Mouse (Mus musculus): ENCODE measurements around the gene Atg16l2. TPM values are rescaled to one million over a fixed set of nuclear protein-coding genes. Genes with fewer than 3 reads are reported as not detected.

Gene Atg16l2
- total RNA-seq, 2 experiments from 2014 or later, result 52.7 to 55.5 TPM

GRCm38 (mm10) chr7:101324142-101324962 lies 22.3 kb upstream of the Atg16l2 start:
- intact Hi-C loops (cut with DNase I), result no loop called here
- DNase-seq (ENCODE audit: low spot score in 2 of 2), result no peak

GRCm38 (mm10) chr7:101323141-101323594 lies 21.1 kb upstream of the Atg16l2 start:
- no peak for DNase-seq (ENCODE audit: low spot score in 2 of 2)
- intact Hi-C loops (cut with DNase I), result no loop called here

GRCm38 (mm10) chr7:101321218-101321827 lies 19.3 kb upstream of the Atg16l2 start:
- DNase-seq (ENCODE audit: low spot score in 2 of 2), result peak in 1 of 2 experiments; percentile 45
- intact Hi-C loops (cut with DNase I), result no loop called here

GRCm38 (mm10) chr7:101320399-101321217 lies 18.6 kb upstream of the Atg16l2 start:
- intact Hi-C loops (cut with DNase I), result no loop called here
- DNase-seq (ENCODE audit: low spot score in 2 of 2), result peak in 1 of 2 experiments; percentile 48

- no peak for DNase-seq (ENCODE audit: low spot score in 2 of 2)
- intact Hi-C loops (cut with DNase I), result no loop called here
Measured at GRCm38 (mm10) chr7:101319796-101320195, 17.7 kb upstream of the Atg16l2 start.

- intact Hi-C loops (cut with DNase I), result no loop called here
- DNase-seq (ENCODE audit: low spot score in 2 of 2), result no peak
Measured at GRCm38 (mm10) chr7:101318848-101319247, 16.8 kb upstream of the Atg16l2 start.

- intact Hi-C loops (cut with DNase I), result no loop called here
- DNase-seq (ENCODE audit: low spot score in 2 of 2), result no peak
Measured at GRCm38 (mm10) chr7:101317014-101317413, 15.0 kb upstream of the Atg16l2 start, which contains the start of gene Stard10. TSS of gene Stard10 (plus strand) at chr7:101317086.

GRCm38 (mm10) chr7:101316591-101317001 lies 14.5 kb upstream of the Atg16l2 start:
- intact Hi-C loops (cut with DNase I), result no loop called here
- DNase-seq (ENCODE audit: low spot score in 2 of 2), result no peak

- intact Hi-C loops (cut with DNase I), result no loop called here
- no peak for DNase-seq (ENCODE audit: low spot score in 2 of 2)
Measured at GRCm38 (mm10) chr7:101315699-101316098, 13.6 kb upstream of the Atg16l2 start.

- intact Hi-C loops (cut with DNase I), result loop anchor here (5.0 kb wide), 1 partner anchor 108 kb away; the partner anchor contains the start of gene Pde2a
- DNase-seq (ENCODE audit: low spot score in 2 of 2), result peak; percentile 62 to 66
Measured at GRCm38 (mm10) chr7:101314396-101314795, 12.3 kb upstream of the Atg16l2 start.

- DNase-seq (ENCODE audit: low spot score in 2 of 2), result no peak
- intact Hi-C loops (cut with DNase I), result loop anchor here (5.0 kb wide), 1 partner anchor 109 kb away; the partner anchor contains the start of gene Pde2a
Measured at GRCm38 (mm10) chr7:101313033-101313432, 11.0 kb upstream of the Atg16l2 start.

- DNase-seq (ENCODE audit: low spot score in 2 of 2), result no peak
- intact Hi-C loops (cut with DNase I), result loop anchor here (5.0 kb wide), 1 partner anchor 111 kb away; the partner anchor contains the start of gene Pde2a
Measured at GRCm38 (mm10) chr7:101311061-101311460, 9.0 kb upstream of the Atg16l2 start.

GRCm38 (mm10) chr7:101310327-101311028 lies 8.4 kb upstream of the Atg16l2 start:
- intact Hi-C loops (cut with DNase I), result loop anchor here (1.0 to 5.0 kb wide), 2 partner anchors 64 to 112 kb away; partner anchors contain the start of gene Pde2a
- DNase-seq (ENCODE audit: low spot score in 2 of 2), result peak; percentile 98

GRCm38 (mm10) chr7:101309985-101310326 lies 7.9 kb upstream of the Atg16l2 start:
- no peak for DNase-seq (ENCODE audit: low spot score in 2 of 2)
- intact Hi-C loops (cut with DNase I), result loop anchor here (1.0 to 5.0 kb wide), 2 partner anchors 64 to 112 kb away; partner anchors contain the start of gene Pde2a

- intact Hi-C loops (cut with DNase I), result no loop called here
- DNase-seq (ENCODE audit: low spot score in 2 of 2), result no peak
Measured at GRCm38 (mm10) chr7:101306841-101307240, 4.8 kb upstream of the Atg16l2 start.

GRCm38 (mm10) chr7:101302691-101303090 lies 640 bp upstream of the Atg16l2 start:
- no peak for DNase-seq (ENCODE audit: low spot score in 2 of 2)
- intact Hi-C loops (cut with DNase I), result no loop called here

- intact Hi-C loops (cut with DNase I), result no loop called here
- peak in 1 of 2 experiments; percentile 46 for DNase-seq (ENCODE audit: low spot score in 2 of 2)
Measured at GRCm38 (mm10) chr7:101301361-101301880, 630 bp downstream of the Atg16l2 start.

GRCm38 (mm10) chr7:101298375-101298774 lies 3.7 kb downstream of the Atg16l2 start:
- intact Hi-C loops (cut with DNase I), result loop anchor here (10.0 kb wide), 1 partner anchor 394 kb away; no protein-coding TSS in a partner anchor
- no peak for DNase-seq (ENCODE audit: low spot score in 2 of 2)

GRCm38 (mm10) chr7:101297023-101297405 lies 5.0 kb downstream of the Atg16l2 start:
- DNase-seq (ENCODE audit: low spot score in 2 of 2), result no peak
- intact Hi-C loops (cut with DNase I), result loop anchor here (10.0 kb wide), 1 partner anchor 392 kb away; no protein-coding TSS in a partner anchor
